Mouse (Mus musculus) neural tube, embryonic 12.5 days (tissue): ENCODE measurements at regions not wholly inside any gene's neighbourhood (a gene's known extent, or its start where the extent isn't known, plus 50 kb on each side); places are given as distances from the start of the nearest gene placed in this dataset.

ENCODE experiments used
- ATAC-seq: fragments of 200-750 bp; cut with Nextera tagmentation; 2 replicates; pipeline ENCODE4 v1.8.0; 2017; ENCODE audit warnings: low read depth, mild to moderate bottlenecking, moderate TSS enrichment, moderate library complexity; ENCODE audit not compliant: low FRiP score
- H3K27ac ChIP-seq: fragments of 300-500 bp; sonication (generic); 2 replicates; pipeline ENCODE4 v1.5.1; 2016
- H3K27me3 ChIP-seq: fragments of 300-500 bp; sonication (generic); replicated peaks from 2 replicates; pipeline ENCODE4 v1.6.1; 2016; ENCODE audit warnings: mild to moderate bottlenecking
- H3K36me3 ChIP-seq: fragments of 300-500 bp; sonication (generic); 2 replicates; pipeline ENCODE4 v1.6.1; 2016; ENCODE audit warnings: mild to moderate bottlenecking
- H3K4me1 ChIP-seq: fragments of 300-500 bp; sonication (generic); 2 replicates; pipeline ENCODE4 v1.6.1; 2016
- H3K4me2 ChIP-seq: fragments of 300-500 bp; sonication (generic); replicated peaks from 2 replicates; pipeline ENCODE4 v1.6.1; 2016; ENCODE audit warnings: mild to moderate bottlenecking
- H3K4me3 ChIP-seq: fragments of 300-500 bp; sonication (generic); 2 replicates; pipeline ENCODE4 v1.5.1; 2016
- H3K9ac ChIP-seq: fragments of 300-500 bp; sonication (generic); 2 replicates; pipeline ENCODE4 v1.6.1; 2016; ENCODE audit warnings: mild to moderate bottlenecking
- H3K9me3 ChIP-seq: fragments of 300-500 bp; sonication (generic); 2 replicates; pipeline ENCODE4 v1.6.1; 2016; ENCODE audit warnings: mild to moderate bottlenecking
- WGBS: fragments of 180-500 bp; shearing (Covaris S2); methylation state at CpG from one replicate; pipeline ENCODE4 v1.1.7; 2016; 5-methylcytosine and 5-hydroxymethylcytosine counted together

DNA sequence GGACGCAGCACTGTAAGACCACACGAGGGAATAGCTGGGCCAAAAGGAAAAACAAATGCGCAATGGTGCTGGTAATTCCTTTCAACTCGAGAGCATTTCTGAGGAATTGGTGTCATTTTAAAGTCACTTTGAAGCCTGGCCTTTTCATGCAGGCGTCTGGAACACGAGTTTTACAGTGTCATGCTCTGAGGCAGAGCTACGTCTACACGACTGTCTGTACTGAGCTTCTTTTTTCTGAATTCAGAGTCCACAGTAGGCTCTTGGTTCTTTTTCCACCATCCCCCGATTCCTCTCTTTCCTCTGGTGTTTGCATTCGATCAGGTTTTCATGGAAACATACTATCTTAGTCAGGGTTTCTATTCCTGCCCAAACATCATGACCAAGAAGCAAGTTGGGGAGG, 83.2 kb downstream of the Uchl5 start:
- Histone ChIP-seq H3K27ac (no peak overlapping the region), H3K36me3 (no peaks in the 10 kb centered on the region), H3K4me2 (no peak overlapping the region), H3K9ac (no peak overlapping the region), H3K4me3 (no peak overlapping the region), H3K4me1 (no peaks in the 10 kb centered on the region), H3K27me3 (no peaks in the 10 kb centered on the region), H3K9me3 (no peaks in the 10 kb centered on the region)
- no peak for ATAC-seq
- WGBS: 73% methylated on average over 10 of the region's 10 CpGs

DNA sequence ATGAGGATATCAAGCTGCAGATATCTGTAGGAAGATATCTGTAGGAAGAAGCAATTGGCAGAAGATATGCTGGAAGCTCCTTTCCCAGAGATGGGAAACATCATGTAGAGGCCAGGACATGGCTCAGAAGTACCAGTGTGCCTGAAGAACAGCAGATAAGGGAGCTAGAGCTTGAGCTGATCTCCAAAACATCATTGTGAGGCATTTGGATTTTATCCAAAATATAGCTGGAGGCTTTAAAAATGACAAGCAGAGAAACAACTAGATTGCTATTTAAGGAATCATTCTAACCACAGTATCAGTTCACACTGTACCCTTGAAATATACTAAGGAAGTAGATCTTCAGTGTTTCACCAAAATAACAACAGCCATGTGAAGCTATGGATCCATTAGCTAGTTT, 81.5 kb downstream of the Uchl5 start:
- H3K36me3 ChIP-seq: no peaks in the 10 kb centered on the region
- H3K4me3 ChIP-seq: no peak overlapping the region
- ATAC-seq: no peak
- H3K9ac ChIP-seq: no peak overlapping the region
- no peak overlapping the region for H3K27ac ChIP-seq
- no peaks in the 10 kb centered on the region for H3K27me3 ChIP-seq
- no peaks in the 10 kb centered on the region for H3K4me1 ChIP-seq
- H3K4me2 ChIP-seq: no peak overlapping the region
- H3K9me3 ChIP-seq: no peaks in the 10 kb centered on the region
